Mouse (Mus musculus): ENCODE results near the gene Med27.

DNA sequence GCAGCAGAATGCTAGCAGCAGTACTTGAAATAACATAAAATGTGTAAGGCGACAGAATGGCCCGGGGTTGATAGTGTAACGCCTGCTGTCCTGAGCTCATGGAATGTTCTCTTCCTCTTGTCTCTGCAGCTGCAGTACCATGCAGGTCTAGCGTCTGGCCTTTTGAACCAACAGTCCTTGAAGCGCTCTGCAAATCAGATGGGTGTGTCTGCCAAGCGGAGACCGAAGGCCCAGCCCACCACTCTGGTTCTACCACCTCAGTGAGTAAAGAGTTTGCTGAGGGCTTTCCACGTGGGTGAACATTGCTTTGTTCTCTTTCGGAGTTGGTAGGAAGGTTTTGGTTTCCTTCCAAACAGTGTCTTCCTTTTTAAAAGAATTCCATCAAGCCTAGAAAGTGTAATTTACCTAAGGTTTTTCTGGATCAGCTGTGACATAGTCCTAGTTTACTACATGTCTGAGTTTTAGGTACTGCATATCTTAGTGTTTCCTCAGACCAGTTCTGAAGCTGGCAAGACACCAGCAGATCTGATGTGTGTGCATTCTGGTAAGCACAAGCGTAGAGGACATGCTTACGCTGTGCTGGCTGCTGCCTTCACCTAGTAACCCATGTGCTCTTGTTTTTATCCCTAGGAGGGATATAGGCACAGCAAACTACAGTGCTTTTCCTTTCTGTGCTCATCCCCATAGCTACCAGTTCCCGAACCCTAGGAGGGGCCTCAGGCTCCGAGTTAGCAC, 66.8 kb downstream of the Med27 start:
- no peak for TF ChIP-seq POLR2A (IDR thresholded peaks at IDR 0.05; ENCODE audit: low read depth, low read length)
- TF ChIP-seq CTCF (conservative IDR thresholded peaks at IDR 0.05; ENCODE audit: insufficient read depth, insufficient read length, low read depth, low read length): no peak

Data from kidney, adult 2 months (tissue).